Mouse (Mus musculus) kidney, postnatal 10 days (tissue): Measurements from ENCODE around the gene Gm49321.
A peak's percentile ranks its signal among the peaks of the same experiment; 100 is the strongest.

Experiments
- DNase-seq: peaks from one replicate; pipeline ENCODE4 v3.0.0; 2021; ENCODE audit warnings: mixed read lengths

Gene Gm49321

GRCm38 (mm10) chr12:74014739-74015270, 77.4 kb downstream of the Gm49321 start:
- DNase-seq, result peak; percentile 69

GRCm38 (mm10) chr12:74015491-74015890, 78.0 kb downstream of the Gm49321 start:
- no peak for DNase-seq
